Mouse (Mus musculus) gastrocnemius, postnatal 4 days (tissue): ENCODE results near the gene Jup. TPM values are rescaled to one million over a fixed set of nuclear protein-coding genes. Genes with fewer than 3 reads are reported as not detected.
A peak's percentile ranks its signal among the peaks of the same experiment; 100 is the strongest.

ENCODE experiments used
- DNase-seq, 2 experiments: peaks; one replicate each; pipeline ENCODE4 v3.0.0; 2021 to 2022; ENCODE audit warnings: low spot score in 2 of 2, mixed read lengths in 2 of 2
- total RNA-seq, 2 experiments: library from RNA; stranded (reverse); gene quantifications; 2 replicates each; pipeline ENCODE4 v1.2.3; 2021

Gene Jup
- total RNA-seq, 2 experiments from 2014 or later: 80.4 to 91.4 TPM

DNA sequence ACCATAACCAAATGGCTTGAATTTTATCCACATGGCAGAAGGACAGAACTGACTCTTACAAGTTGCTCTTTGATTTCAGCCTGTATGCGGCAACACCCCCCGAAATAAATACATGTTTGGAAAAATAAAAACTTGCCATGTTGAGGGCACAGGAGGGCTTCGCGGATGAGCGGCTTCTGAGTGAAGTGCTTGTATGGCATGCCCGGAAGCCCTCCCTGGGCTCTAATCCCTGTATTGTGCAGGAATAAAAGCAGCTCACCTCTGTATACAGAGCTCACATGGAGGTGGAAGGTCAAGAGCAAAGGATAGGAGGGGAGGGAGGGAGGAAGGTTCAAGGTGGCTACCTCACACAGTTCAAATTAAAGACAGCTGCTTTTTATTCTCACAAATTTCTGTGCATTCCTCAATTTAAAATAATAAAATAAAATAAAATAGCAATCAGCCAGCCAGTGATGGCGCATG is 5.6 kb downstream of the Jup start:
- no peak for DNase-seq

DNA sequence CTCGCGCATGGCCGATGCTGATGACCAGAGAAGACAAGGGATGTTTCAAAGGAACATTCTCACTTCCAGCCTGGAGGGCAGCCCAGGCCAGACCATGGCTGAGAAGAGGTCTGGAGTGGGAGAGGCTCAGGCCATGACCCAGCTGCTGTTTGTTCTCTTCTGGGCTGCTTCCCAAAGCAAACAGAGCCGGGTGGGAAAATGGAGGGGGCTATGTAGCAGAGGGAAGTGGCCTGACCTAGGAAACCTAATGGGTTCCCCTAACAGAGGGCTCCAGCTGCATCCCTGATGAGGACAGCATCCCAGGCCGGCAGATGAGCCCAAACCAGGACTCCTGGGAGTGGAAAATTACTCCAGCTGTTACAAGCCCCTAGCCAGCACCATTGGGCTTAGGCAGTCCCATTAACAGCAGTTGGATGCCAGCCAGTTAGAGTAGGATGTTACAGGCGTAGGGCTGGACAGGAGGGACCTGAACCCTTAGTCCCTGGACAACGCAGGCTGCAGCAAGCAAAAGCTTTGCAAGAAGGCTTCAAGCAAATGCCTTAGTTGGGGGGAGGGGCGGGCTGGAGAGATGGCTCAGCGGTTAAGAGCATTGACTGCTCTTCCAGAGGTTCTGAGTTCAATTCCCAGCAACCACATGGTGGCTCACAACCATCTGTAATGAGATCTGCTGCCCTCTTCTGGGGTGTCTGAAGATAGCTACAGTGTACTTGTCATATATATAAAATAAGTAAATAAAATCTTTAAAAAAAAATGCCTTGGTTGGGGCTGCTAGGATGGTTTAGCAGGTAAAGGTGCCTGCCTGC is 6.3 kb downstream of the Jup start:
- peak; percentile 57 to 79 for DNase-seq

- peak in 1 of 2 experiments; percentile 41 for DNase-seq
Observed at GRCm38 (mm10) chr11:100389931-100390445, 7.6 kb downstream of the Jup start.

GRCm38 (mm10) chr11:100388588-100388987 is 9.0 kb downstream of the Jup start:
- DNase-seq: peak in 1 of 2 experiments; percentile 59

- peak in 1 of 2 experiments; percentile 62 for DNase-seq
Observed at GRCm38 (mm10) chr11:100387589-100388375, 9.8 kb downstream of the Jup start.

- DNase-seq: no peak
Observed at GRCm38 (mm10) chr11:100387111-100387510, 10.5 kb downstream of the Jup start.

DNA sequence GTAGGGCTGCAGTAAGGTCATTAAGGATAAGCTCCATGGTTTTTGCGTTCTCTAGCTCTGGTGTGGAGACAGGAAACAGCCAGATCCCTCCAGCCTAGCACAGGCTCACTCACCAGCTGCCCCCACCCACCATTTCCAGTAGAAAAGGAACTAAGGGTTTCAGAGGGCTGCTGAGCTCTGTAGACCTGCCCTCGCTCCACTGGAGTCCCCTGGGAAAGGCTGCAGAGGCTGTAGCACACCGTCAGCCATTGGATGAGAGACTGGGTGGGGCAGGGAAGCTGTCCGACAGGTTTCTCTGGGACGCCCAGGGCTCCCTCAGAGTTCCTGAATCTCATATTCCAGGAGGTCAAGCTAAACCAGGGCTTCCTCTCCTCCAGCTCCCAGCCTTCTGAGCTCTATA is 11.0 kb downstream of the Jup start:
- DNase-seq: no peak

- DNase-seq: no peak
Observed at GRCm38 (mm10) chr11:100385016-100385415, 12.5 kb downstream of the Jup start.

DNA sequence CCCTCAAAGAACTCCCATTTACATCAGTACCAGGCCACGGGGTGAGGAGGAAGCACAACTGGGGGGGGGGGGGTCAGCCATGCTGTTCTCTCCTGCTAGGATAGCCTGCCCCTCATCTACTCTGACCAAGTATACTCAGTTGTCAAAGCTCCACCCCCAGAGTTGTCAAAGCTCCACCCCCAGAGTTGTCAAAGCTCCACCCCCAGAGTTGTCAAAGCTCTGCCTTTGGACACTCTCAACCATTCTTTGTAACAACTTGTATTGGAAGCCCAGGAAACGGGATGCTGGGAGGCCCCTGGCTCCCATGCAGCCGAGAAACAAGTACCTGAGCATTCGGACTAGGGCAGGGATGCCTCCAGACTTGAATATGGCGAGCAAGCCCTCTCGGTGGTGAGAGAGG is 14.9 kb downstream of the Jup start:
- no peak for DNase-seq

DNA sequence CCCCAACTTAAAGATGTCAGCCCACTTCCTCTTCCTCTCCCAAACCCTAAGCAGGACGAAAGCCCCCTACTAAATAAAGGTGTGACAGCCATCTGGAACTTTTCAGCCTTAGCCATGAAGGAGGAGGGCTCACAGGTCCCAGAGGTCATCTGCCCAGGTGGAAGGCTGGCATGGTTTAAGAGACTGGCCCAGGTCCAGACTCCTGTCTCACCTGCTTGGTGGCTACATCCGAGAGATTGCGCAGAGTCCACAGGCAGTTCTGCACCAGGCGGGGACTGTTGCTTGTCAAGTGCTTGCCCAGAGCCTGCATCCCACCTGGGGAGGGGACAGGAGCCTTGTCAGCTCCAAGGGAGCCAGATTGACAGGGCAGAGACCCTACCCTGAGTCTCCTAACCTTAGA is 18.3 kb downstream of the Jup start:
- no peak for DNase-seq

GRCm38 (mm10) chr11:100378446-100378845 is 19.1 kb downstream of the Jup start:
- no peak for DNase-seq

DNA sequence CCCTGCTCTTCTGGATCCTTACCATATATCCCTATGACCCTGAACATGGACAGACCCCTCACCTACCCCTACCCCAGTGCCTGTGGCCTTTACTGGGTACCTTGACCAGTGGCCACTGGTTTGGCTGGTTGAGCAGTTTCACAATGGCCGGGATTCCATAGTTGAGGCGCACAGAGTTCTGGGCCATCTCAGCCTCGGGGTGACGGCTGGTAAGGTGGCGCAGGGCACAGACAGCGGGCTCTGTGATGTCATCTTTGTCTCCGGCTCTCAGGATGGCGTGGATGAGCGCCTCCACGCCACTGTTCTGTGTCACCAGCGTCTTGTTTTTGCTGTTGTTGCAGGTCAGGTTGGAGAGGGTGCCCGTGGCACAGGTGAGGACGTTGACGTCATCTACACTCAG is 19.6 kb downstream of the Jup start:
- no peak for DNase-seq

- DNase-seq: no peak
Observed at GRCm38 (mm10) chr11:100376746-100377389, 20.7 kb downstream of the Jup start.

DNA sequence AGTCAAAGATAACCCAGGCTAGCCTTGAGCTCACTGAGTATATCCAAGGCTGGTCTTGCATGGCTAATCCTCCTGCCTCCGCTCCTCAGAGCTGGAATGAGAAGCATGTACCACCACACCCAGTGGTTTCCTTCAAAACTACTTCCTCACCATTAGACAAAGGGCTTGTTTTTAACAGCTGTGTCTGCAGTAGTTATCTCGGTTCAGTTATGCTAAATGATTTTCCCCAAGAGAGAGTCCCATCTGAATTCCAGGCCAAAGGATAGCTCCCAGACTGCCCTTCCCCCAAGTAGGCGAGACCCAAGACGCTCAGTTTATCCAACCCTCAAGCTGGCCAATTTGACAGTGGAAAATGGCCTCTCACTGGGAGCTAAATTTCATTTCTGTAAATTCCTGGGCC is 21.6 kb downstream of the Jup start:
- DNase-seq: no peak

DNA sequence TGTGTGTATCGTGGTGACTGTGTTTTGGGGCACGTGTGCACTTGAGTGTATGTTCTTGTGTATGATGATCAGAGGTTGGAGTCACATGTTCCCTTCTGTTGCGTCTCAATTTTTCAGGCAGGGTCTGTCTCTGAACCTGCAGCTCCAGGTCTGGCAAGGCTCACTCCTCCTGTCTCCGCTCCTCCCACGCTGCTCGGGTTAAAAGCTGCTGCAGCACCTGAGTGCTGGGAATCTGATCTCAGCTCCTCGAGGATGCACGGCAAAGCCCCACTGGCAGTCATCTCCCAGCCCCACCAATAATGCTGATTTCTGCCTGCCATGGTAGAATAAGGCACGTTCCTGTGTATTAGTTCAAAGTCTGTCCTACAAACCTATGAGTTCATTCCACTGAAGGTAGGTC is 22.4 kb downstream of the Jup start:
- DNase-seq: no peak

DNA sequence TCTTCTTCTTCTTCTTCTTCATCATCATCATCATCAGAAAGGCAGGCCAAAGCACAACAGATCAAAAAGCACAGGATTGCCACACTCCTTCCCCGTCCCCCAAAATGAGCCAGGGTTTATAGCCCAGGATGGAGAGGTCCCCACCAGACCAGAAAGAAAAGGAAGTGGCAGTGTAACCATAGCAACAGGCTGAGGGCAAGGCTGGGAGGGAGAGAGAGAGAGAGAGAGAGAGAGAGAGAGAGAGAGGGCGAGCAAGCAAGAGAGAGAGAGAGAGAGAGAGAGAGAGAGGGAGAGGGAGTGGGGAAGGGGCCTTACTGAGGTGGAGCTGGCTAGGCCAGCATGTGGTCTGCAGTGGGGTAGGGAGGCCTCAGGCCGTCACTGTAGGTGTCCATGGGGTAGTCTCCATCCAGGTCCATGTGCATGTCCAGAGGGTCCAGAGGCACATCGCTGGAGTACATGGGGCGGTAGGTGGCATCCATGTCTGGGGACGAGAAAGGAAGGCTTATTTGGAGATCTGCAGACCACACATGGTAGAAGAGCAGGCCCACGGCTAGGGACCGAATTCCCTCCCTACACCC is 25.5 kb downstream of the Jup start:
- no peak for DNase-seq

DNA sequence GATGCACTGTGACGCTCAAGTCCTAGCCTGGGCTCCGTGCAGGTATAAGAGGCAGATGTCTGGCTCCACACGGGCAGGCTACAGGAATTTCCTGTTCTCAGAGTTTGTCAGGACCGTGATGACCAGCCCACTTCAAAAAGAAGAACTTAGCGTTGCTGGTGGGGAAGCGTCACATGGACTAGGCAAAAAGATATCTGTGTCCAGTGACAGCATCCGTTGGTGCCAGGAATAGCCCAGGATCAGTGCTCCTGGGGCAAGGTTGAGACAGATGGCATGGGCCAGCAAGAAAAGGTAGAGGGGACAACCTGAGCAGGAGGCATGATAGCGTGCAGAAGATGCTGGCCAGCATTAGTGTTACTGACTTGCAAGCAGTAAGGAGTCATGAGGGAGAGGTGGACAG is 27.7 kb downstream of the Jup start:
- DNase-seq: no peak

DNA sequence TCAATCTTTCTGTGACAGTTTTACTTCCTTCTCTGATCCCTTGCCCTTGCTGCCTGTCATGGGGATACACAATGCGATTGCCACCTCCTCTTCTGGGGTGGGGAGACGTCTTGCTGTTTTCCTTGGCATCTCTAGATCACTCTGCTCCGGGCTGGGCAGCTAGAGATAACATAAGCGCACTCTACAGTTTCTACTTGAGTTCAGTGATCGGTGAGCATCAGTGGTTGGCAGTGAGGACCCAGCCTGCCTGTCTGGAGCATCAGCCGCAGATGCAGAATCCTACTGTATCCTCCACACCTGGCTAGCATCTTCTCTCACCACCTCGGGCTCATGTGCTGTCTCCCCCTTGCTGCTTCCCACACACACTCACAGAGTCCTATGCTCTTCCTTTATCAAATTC is 28.4 kb downstream of the Jup start:
- DNase-seq: no peak

- peak; percentile 51 to 67 for DNase-seq
Observed at GRCm38 (mm10) chr11:100362979-100363562, 34.5 kb downstream of the Jup start.

DNA sequence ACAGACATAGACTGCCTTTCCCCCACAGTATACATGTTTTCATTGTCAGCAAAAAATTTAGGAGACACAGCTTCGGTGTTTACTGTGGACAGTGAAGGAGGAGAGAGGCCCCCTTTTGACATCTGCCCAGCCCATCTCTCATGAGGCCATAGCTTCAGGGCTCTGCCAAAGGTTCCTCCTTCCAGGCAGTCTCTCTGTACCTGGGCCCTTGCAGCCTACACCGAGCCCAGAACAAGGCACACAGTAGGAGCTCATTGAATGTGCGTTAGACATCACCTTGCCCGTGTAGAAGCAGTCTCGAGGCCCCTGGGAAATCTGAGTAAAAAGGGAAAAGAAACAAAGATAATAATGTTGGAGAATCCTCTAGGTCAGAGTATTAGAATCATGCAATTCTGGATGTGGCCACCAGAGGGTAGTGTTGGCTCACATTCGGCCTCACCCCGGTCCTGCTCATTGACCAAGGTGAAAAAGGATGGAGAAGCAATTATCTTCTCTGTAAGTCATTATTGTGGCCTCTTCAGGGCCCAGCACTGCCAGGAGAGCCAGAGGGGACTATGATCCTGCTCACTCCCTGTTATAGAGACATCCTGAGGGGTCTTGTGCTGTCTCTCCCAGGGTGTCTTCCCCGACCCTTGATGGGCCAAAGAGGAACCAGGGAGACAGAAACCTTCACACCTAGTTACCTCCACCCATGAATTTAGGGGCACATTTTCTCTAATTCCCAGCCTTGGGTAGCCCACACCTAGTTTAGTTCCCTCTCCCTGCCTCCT is 35.2 kb downstream of the Jup start:
- DNase-seq: peak; percentile 56 to 78
